Mouse (Mus musculus): Measurements from ENCODE around the gene Klk1b5. TPM values are rescaled to one million over a fixed set of nuclear protein-coding genes. Genes with fewer than 3 reads are reported as not detected.

Gene Klk1b5
- total RNA-seq, 2 experiments from 2014 or later, result not detected

- TF ChIP-seq CTCF (conservative IDR thresholded peaks at IDR 0.05), result peak; percentile 94
- peak; percentile 94 to 99 for DNase-seq (ENCODE audit: low spot score in 2 of 2)
- peak overlapping the region; percentile 51 for H3K4me3 ChIP-seq
- no peak overlapping the region for H3K27ac ChIP-seq
Measured at GRCm38 (mm10) chr7:44262791-44263643, 47.3 kb downstream of the Klk1b5 start.

GRCm38 (mm10) chr7:44268117-44268516 lies 52.4 kb downstream of the Klk1b5 start:
- H3K4me3 ChIP-seq, result no peak overlapping the region
- TF ChIP-seq CTCF (conservative IDR thresholded peaks at IDR 0.05), result no peak
- DNase-seq (ENCODE audit: low spot score in 2 of 2), result no peak
- no peak overlapping the region for H3K27ac ChIP-seq

GRCm38 (mm10) chr7:44269397-44269796 lies 53.7 kb downstream of the Klk1b5 start:
- TF ChIP-seq CTCF (conservative IDR thresholded peaks at IDR 0.05), result no peak
- Histone ChIP-seq H3K27ac (no peak overlapping the region), H3K4me3 (no peak overlapping the region)
- DNase-seq (ENCODE audit: low spot score in 2 of 2), result no peak

Other genes starting within 250 kb of the Klk1b5 start
- gene Klk1b1, start 249.2 kb upstream of the Klk1b5 start, total RNA-seq (2021), result not detected
- gene Klk1b9, start 239.9 kb upstream of the Klk1b5 start, total RNA-seq (2021), result not detected
- gene Klk1b11, start 220.1 kb upstream of the Klk1b5 start, total RNA-seq (2021), result not detected
- gene Klk1b26, start 203.8 kb upstream of the Klk1b5 start, total RNA-seq (2021), result not detected
- not detected for gene Klk1b27, start 163.7 kb upstream of the Klk1b5 start, total RNA-seq (2021)
- not detected for gene Klk1b21, start 113.6 kb upstream of the Klk1b5 start, total RNA-seq (2021)
- not detected for gene Klk1b22, start 103.3 kb upstream of the Klk1b5 start, total RNA-seq (2021)
- not detected for gene Klk1b16, start 79.2 kb upstream of the Klk1b5 start, total RNA-seq (2021)
- not detected for gene Klk1b24, start 27.7 kb upstream of the Klk1b5 start, total RNA-seq (2021)
- gene Klk1b3, start 17.8 kb upstream of the Klk1b5 start, total RNA-seq (2021), result not detected
- gene Klk1b4, start 8.5 kb upstream of the Klk1b5 start, total RNA-seq (2021), result not detected
- not detected for gene Klk1, start 9.4 kb downstream of the Klk1b5 start, total RNA-seq (2021)
- gene Gm36864, start 20.2 kb downstream of the Klk1b5 start, total RNA-seq (2021), result not detected
- under 1 TPM; 0.79 to 0.92 TPM for gene 1700028J19Rik, start 30.8 kb downstream of the Klk1b5 start, total RNA-seq (2021)
- gene 2410002F23Rik, start 30.8 kb downstream of the Klk1b5 start, total RNA-seq (2021), result 10 to 100 TPM; 87.8 to 90.3 TPM
- not detected for gene Acp4, start 41.4 kb downstream of the Klk1b5 start, total RNA-seq (2021)
- not detected for gene Gm15517, start 45.5 kb downstream of the Klk1b5 start, total RNA-seq (2021)
- gene Clec11a, start 91.0 kb downstream of the Klk1b5 start, total RNA-seq (2021), result 1 to 10 TPM; 3.0 to 3.5 TPM
- gene Shank1, start 94.3 kb downstream of the Klk1b5 start, total RNA-seq (2021), result 100 to 1,000 TPM; 647 to 698 TPM
- gene Syt3, start 168.2 kb downstream of the Klk1b5 start, total RNA-seq (2021), result 10 to 100 TPM; 89.4 to 95.9 TPM
- gene 1700008O03Rik, start 169.9 kb downstream of the Klk1b5 start, total RNA-seq (2021), result 1 to 10 TPM; 3.0 to 3.3 TPM
- gene Lrrc4b, start 213.1 kb downstream of the Klk1b5 start, total RNA-seq (2021), result 100 to 1,000 TPM; 318 to 334 TPM
- 10 to 100 TPM; 12.2 to 18.1 TPM for gene Aspdh, start 249.4 kb downstream of the Klk1b5 start, total RNA-seq (2021)